Mouse (Mus musculus): ENCODE measurements around the gene Tmem53. TPM values are rescaled to one million over a fixed set of nuclear protein-coding genes. Genes with fewer than 3 reads are reported as not detected.

Tmem53 gene
- 11.5 and 16.4 TPM in 2 replicates for polyA plus RNA-seq (2021; fragmentation: Nextera tagmentation)
- long read RNA-seq, experiment 1, transcript Tmem53-201 (3 exons, 991 nt) = major isoform, 11 of 12 reads
- long read RNA-seq, experiment 1, partial matches to known transcripts = 0 of 12 reads
- long read RNA-seq, experiment 1, other reads (novel, unspliced or antisense) = 1 of 12 reads
- long read RNA-seq, experiment 2, transcript Tmem53-201 (3 exons, 991 nt) = major isoform, 5 of 5 reads
- long read RNA-seq, experiment 2, partial matches to known transcripts = 0 of 5 reads
- long read RNA-seq, experiment 2, other reads (novel, unspliced or antisense) = 0 of 5 reads

DNA sequence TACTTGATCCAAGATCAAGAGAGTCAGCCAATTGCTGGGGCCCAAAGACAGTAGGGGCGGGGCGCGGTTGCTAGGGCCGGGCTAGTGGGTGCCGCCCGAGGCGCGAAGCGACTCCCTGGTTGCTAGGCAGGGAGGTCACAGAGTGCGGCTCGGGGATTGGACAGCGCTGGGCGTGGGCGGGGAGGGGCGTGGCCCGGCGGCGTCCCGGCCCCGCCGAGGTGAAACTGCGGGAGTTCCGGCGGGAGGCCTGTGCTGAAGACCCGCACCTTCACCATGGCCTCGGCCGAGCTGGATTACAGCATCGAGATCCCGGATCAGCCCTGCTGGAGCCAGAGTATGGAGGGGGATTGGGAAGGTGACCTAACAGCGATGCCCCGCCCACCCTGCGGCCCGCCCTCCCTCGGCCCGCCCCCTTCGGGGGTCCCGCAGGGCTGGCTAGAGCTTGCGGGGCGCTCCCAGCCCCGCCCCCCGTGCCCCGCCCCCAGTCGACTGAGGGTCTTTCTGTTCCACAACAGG lies at the start of gene Tmem53, which contains the start of gene Armh1:
TSS of gene Tmem53 (plus strand) at position 151 of the 516 bp plus-strand sequence.
TSS of gene Armh1 (minus strand) at position 325 of the 516 bp plus-strand sequence.

Other genes with a start within 250 kb of the Tmem53 start
- 23.3 and 25.2 TPM in 2 replicates for gene Eif2b3, start 232.5 kb upstream of the Tmem53 start, polyA plus RNA-seq (2021; fragmentation: Nextera tagmentation)
- gene Ptch2, start 155.9 kb upstream of the Tmem53 start, polyA plus RNA-seq (2021; fragmentation: Nextera tagmentation) = 0.20 and 0.33 TPM in 2 replicates
- 7.5 and 8.0 TPM in 2 replicates for gene Btbd19, start 126.2 kb upstream of the Tmem53 start, polyA plus RNA-seq (2021; fragmentation: Nextera tagmentation)
- 4.6 and 6.8 TPM in 2 replicates for gene Tctex1d4, start 125.2 kb upstream of the Tmem53 start, polyA plus RNA-seq (2021; fragmentation: Nextera tagmentation)
- 7.7 and 8.4 TPM in 2 replicates for gene Plk3, start 118.0 kb upstream of the Tmem53 start, polyA plus RNA-seq (2021; fragmentation: Nextera tagmentation)
- gene Rps8, start 95.7 kb upstream of the Tmem53 start, polyA plus RNA-seq (2021; fragmentation: Nextera tagmentation) = 1,119 and 1,120 TPM in 2 replicates
- 0.10 and 0.14 TPM in 2 replicates for gene Kif2c, start 69.3 kb upstream of the Tmem53 start, polyA plus RNA-seq (2021; fragmentation: Nextera tagmentation)
- 1.2 and 1.3 TPM in 2 replicates for gene Armh1, start 174 bp downstream of the Tmem53 start, polyA plus RNA-seq (2021; fragmentation: Nextera tagmentation)
- 30.8 and 33.0 TPM in 2 replicates for gene Rnf220, start 245.1 kb downstream of the Tmem53 start, polyA plus RNA-seq (2021; fragmentation: Nextera tagmentation)